Comparison of ENCODE assay signal across 17 mouse cellular contexts in the genomic region with DNA sequence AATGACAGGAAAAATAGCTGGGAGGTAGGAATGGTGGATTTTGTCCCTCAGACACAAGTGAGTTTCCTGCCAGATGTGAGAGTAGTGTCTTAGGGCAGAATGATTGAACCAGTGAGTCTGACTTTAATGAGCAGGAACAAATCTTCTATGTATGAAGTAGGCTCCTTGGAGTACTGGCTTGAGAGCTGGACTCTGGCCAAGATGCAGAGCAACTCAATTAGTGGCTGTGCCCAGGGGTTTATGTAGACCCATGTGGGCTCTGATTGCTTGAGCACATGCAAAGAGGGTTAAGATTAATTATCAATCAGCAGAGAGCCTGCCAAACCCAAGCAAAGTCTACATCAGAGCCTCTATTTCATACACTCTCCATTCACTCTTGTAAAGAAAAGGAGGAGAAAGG.
A peak's percentile ranks its signal among the peaks of the same experiment; 100 is the strongest.
DNase-seq lines count a peak whose midpoint lies in the region; ATAC-seq lines count a peak whose summit lies in the region.
"Had no signal": no experiment of that assay in that cellular context is flagged by ENCODE, and none has a peak within 500 bp of the region (broad histone marks: within the 10 kb centered on the region; RNA-seq: fewer than 3 reads in every experiment).

No protein-coding gene starts in this region.

- H3K27ac ChIP-seq in hindbrain, embryonic 16.5 days (ENCODE audit: low read depth, low read length), result no peak overlapping the region
- H3K27ac ChIP-seq in hindbrain, embryonic 11.5 days (ENCODE audit: low read depth, low read length), result no peak overlapping the region
- H3K27ac ChIP-seq in neural tube, embryonic 14.5 days (ENCODE audit: low read depth, low read length), result no peak overlapping the region
- H3K27ac ChIP-seq: layer of hippocampus, adult 2 months; limb, embryonic 12.5 days; liver, embryonic 15.5 days; neural tube, embryonic 12.5 days; stomach, embryonic 15.5 days had no signal

- ATAC-seq in hindbrain, embryonic 16.5 days, result peak; percentile 34; the same call in 1 of the 2 replicates
- ATAC-seq in hindbrain, embryonic 11.5 days (ENCODE audit: low FRiP score), result no peak
- peak; percentile 31; the same call in 1 of the 2 replicates for ATAC-seq in neural tube, embryonic 14.5 days (ENCODE audit: low read depth)
- ATAC-seq in erythroblast, adult 5-6 weeks (replicated peaks; ENCODE audit: low FRiP score, poor library complexity, severe bottlenecking), result no peak
- ATAC-seq: CD4-positive, CD25-positive, alpha-beta regulatory T cell, adult 4 months; midbrain, embryonic 16.5 days had no signal

- H3K9ac ChIP-seq in hindbrain, embryonic 16.5 days (ENCODE audit: low read depth, low read length), result no peak overlapping the region
- no peak overlapping the region for H3K9ac ChIP-seq in hindbrain, embryonic 11.5 days (ENCODE audit: low read depth, low read length)
- no peak overlapping the region for H3K9ac ChIP-seq in neural tube, embryonic 14.5 days (replicated peaks; ENCODE audit: low read depth, low read length)
- H3K9ac ChIP-seq: limb, embryonic 12.5 days; liver, embryonic 15.5 days; neural tube, embryonic 12.5 days; stomach, embryonic 15.5 days had no signal

- no peaks in the 10 kb centered on the region for H3K9me3 ChIP-seq in hindbrain, embryonic 16.5 days (ENCODE audit: control insufficient read depth, low read length)
- H3K9me3 ChIP-seq in hindbrain, embryonic 11.5 days (ENCODE audit: control insufficient read depth, low read length), result no peaks in the 10 kb centered on the region
- no peaks in the 10 kb centered on the region for H3K9me3 ChIP-seq in neural tube, embryonic 14.5 days (ENCODE audit: control insufficient read depth, low read length)
- H3K9me3 ChIP-seq: limb, embryonic 12.5 days; liver, embryonic 15.5 days; neural tube, embryonic 12.5 days; stomach, embryonic 15.5 days had no signal

- H3K36me3 ChIP-seq in hindbrain, embryonic 16.5 days (ENCODE audit: control insufficient read depth, insufficient read depth, low read length), result no peaks in the 10 kb centered on the region
- no peaks in the 10 kb centered on the region for H3K36me3 ChIP-seq in hindbrain, embryonic 11.5 days (ENCODE audit: control insufficient read depth, insufficient read depth, low read length)
- H3K36me3 ChIP-seq in neural tube, embryonic 14.5 days (ENCODE audit: control insufficient read depth, insufficient read depth, low read length), result no peaks in the 10 kb centered on the region
- H3K36me3 ChIP-seq: limb, embryonic 12.5 days; liver, embryonic 15.5 days; neural tube, embryonic 12.5 days; stomach, embryonic 15.5 days had no signal

- H3K27me3 ChIP-seq in hindbrain, embryonic 16.5 days (replicated peaks; ENCODE audit: control insufficient read depth, insufficient read depth, low read length), result no peaks in the 10 kb centered on the region
- no peaks in the 10 kb centered on the region for H3K27me3 ChIP-seq in hindbrain, embryonic 11.5 days (ENCODE audit: control insufficient read depth, insufficient read depth, low read length)
- H3K27me3 ChIP-seq in neural tube, embryonic 14.5 days (ENCODE audit: control insufficient read depth, insufficient read depth, low read length), result no peaks in the 10 kb centered on the region
- H3K27me3 ChIP-seq: limb, embryonic 12.5 days; liver, embryonic 15.5 days; neural tube, embryonic 12.5 days; stomach, embryonic 15.5 days had no signal

- no peak overlapping the region for H3K4me2 ChIP-seq in hindbrain, embryonic 16.5 days (ENCODE audit: low read length)
- no peak overlapping the region for H3K4me2 ChIP-seq in hindbrain, embryonic 11.5 days (replicated peaks; ENCODE audit: low read depth, low read length)
- H3K4me2 ChIP-seq in neural tube, embryonic 14.5 days (ENCODE audit: low read depth, low read length), result no peak overlapping the region
- H3K4me2 ChIP-seq: limb, embryonic 12.5 days; liver, embryonic 15.5 days; neural tube, embryonic 12.5 days; stomach, embryonic 15.5 days had no signal

- no peaks in the 10 kb centered on the region for H3K4me1 ChIP-seq in hindbrain, embryonic 16.5 days (ENCODE audit: control insufficient read depth, insufficient read depth, low read depth, low read length)
- H3K4me1 ChIP-seq in hindbrain, embryonic 11.5 days (replicated peaks; ENCODE audit: control insufficient read depth, insufficient read depth, low read length), result no peaks in the 10 kb centered on the region
- H3K4me1 ChIP-seq in neural tube, embryonic 14.5 days (ENCODE audit: control insufficient read depth, insufficient read depth, low read length), result no peaks in the 10 kb centered on the region
- H3K4me1 ChIP-seq: limb, embryonic 12.5 days; liver, embryonic 15.5 days; neural tube, embryonic 12.5 days; stomach, embryonic 15.5 days had no signal

- DNase-seq in hindbrain, embryonic 11.5 days (ENCODE audit: low spot score), result no peak
- no peak for DNase-seq in neural tube, embryonic 10.5 days (ENCODE audit: extremely low spot score, low spot score)
- DNase-seq in kidney, adult 9 months, result peak; percentile 33
- DNase-seq in adrenal gland, postnatal 36 days, result no peak
- DNase-seq: adrenal gland, postnatal 10 days; cerebellum, adult 9-11 months; heart, adult 18-20 months had no signal

- no peak overlapping the region for H3K4me3 ChIP-seq in hindbrain, embryonic 16.5 days (ENCODE audit: low read length)
- H3K4me3 ChIP-seq in hindbrain, embryonic 11.5 days (ENCODE audit: low read depth, low read length), result no peak overlapping the region
- no peak overlapping the region for H3K4me3 ChIP-seq in neural tube, embryonic 14.5 days (ENCODE audit: low read depth, low read length)
- H3K4me3 ChIP-seq: layer of hippocampus, adult 2 months; limb, embryonic 12.5 days; liver, embryonic 15.5 days; neural tube, embryonic 12.5 days; stomach, embryonic 15.5 days had no signal

Comparison
In these comparisons a context has a peak if more than half of its experiments do, and no peak if none do; other contexts are left out.
1. ATAC-seq: peak in hindbrain, embryonic 16.5 days (single experiment) and neural tube, embryonic 14.5 days (single experiment); none in hindbrain, embryonic 11.5 days (single experiment) and erythroblast, adult 5-6 weeks (single experiment).